Mouse (Mus musculus): ENCODE results near the gene Chsy1. TPM values are rescaled to one million over a fixed set of nuclear protein-coding genes. Genes with fewer than 3 reads are reported as not detected.

Gene Chsy1
- polyA plus RNA-seq, 1 experiment from 2014 or later = 30.4 TPM

DNA sequence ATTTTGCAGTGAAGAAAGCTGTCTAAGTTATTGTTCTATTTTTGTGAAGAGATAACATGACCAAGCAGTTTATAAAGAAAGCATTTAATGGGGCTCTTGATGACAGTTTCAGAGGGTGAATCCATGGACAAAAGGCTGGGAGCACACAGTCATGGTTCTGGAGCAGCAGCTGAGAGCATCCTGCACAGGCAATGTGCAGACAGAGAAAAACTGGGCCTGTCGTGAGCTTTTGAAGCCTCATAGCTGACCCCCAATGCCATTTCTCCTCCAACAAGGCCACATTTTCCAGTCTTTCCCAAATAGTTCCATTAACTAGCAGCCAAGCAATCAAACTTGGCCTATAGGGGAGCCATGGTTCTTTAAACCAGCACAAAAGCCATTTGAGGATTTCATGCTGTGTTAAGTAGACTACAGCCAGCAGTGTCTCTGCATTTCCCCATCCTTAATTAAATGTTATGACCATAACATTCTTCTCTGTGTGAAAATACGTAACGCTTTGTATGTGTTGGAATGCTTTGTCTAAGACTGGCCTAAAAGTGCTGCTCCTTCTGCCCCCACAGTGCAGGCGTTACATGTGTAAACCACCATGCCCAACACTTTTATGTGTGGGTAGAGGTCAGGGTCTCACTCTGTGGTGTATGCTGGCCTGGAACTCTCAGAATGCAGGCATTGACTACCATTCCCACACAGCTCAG, 18.8 kb downstream of the Chsy1 start:
- Histone ChIP-seq H3K9ac (ENCODE audit: low read depth, low read length) (no peak overlapping the region), H3K36me3 (ENCODE audit: control insufficient read depth, insufficient read depth, low read length) (peaks cover 11% of the 10 kb centered on the region; the same call in 1 of the 2 replicates), H3K4me1 (replicated peaks; ENCODE audit: control insufficient read depth, insufficient read depth, low read length) (no peaks in the 10 kb centered on the region), H3K27ac (ENCODE audit: low read depth, low read length) (no peak overlapping the region), H3K27me3 (ENCODE audit: control insufficient read depth, insufficient read depth, low read length) (no peaks in the 10 kb centered on the region), H3K9me3 (ENCODE audit: control insufficient read depth, low read length) (no peaks in the 10 kb centered on the region), H3K4me3 (ENCODE audit: low read depth, low read length) (no peak overlapping the region), H3K4me2 (replicated peaks; ENCODE audit: low read depth, low read length) (no peak overlapping the region)
- ATAC-seq (ENCODE audit: low FRiP score) (peak; percentile 57), DNase-seq (ENCODE audit: low spot score) (peak; percentile 20)
- 54% methylated on average over 4 of the region's 4 CpGs for WGBS

DNA sequence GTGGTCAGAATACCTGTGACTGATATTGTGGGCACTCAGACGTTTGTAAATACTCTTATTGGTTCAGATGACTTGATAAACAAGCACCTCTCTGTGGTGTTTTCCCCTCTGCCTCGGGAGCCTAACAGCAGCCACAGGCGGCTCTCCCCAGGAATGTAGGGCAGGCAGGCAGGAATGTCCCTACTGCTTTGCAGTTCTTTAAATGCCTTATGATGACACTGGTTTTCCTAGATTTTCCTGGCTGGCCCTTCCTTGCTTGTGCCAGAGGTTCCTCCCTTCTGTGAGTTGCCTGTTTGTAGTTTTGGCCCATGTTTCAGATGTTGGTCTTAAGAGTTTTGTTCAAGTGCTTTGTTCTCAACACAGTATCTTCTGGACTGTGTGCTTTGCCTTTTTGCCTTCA, 19.5 kb downstream of the Chsy1 start:
- Histone ChIP-seq H3K4me3 (ENCODE audit: low read depth, low read length) (no peak overlapping the region), H3K9me3 (ENCODE audit: control insufficient read depth, low read length) (no peaks in the 10 kb centered on the region), H3K4me1 (replicated peaks; ENCODE audit: control insufficient read depth, insufficient read depth, low read length) (no peaks in the 10 kb centered on the region), H3K4me2 (replicated peaks; ENCODE audit: low read depth, low read length) (no peak overlapping the region), H3K9ac (ENCODE audit: low read depth, low read length) (no peak overlapping the region), H3K27me3 (ENCODE audit: control insufficient read depth, insufficient read depth, low read length) (no peaks in the 10 kb centered on the region), H3K27ac (ENCODE audit: low read depth, low read length) (no peak overlapping the region), H3K36me3 (ENCODE audit: control insufficient read depth, insufficient read depth, low read length) (peaks cover 11% of the 10 kb centered on the region; the same call in 1 of the 2 replicates)
- no peak for ATAC-seq (ENCODE audit: low FRiP score)
- no peak for DNase-seq (ENCODE audit: low spot score)
- WGBS = 58% methylated on average over 3 of the region's 3 CpGs

DNA sequence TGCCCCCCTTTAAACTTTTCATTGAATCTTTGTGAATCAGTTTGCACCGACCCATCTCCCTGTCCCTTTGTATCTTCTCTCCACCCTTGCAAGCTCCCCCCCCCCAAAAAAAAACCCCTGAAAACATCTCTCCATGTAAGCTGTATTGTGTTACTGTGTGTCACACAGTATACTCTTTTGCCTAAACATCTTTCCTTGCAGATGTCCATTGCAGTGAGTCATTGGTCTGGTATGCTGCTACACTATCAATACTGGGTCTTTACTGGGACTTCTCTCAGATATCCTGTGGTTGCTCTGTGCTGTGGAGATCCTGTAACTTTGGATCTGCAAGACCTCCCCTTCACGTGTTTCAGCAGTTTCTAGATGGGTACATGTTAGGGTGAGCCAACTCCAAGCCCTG, 21.0 kb downstream of the Chsy1 start:
- Histone ChIP-seq H3K9me3 (ENCODE audit: control insufficient read depth, low read length) (no peaks in the 10 kb centered on the region), H3K36me3 (ENCODE audit: control insufficient read depth, insufficient read depth, low read length) (peaks cover 11% of the 10 kb centered on the region; the same call in 1 of the 2 replicates), H3K4me3 (ENCODE audit: low read depth, low read length) (no peak overlapping the region), H3K4me2 (replicated peaks; ENCODE audit: low read depth, low read length) (no peak overlapping the region), H3K4me1 (replicated peaks; ENCODE audit: control insufficient read depth, insufficient read depth, low read length) (no peaks in the 10 kb centered on the region), H3K9ac (ENCODE audit: low read depth, low read length) (no peak overlapping the region), H3K27me3 (ENCODE audit: control insufficient read depth, insufficient read depth, low read length) (no peaks in the 10 kb centered on the region), H3K27ac (ENCODE audit: low read depth, low read length) (no peak overlapping the region)
- ATAC-seq (ENCODE audit: low FRiP score) (no peak), DNase-seq (ENCODE audit: low spot score) (no peak)
- 90% methylated on average over 2 of the region's 2 CpGs for WGBS

DNA sequence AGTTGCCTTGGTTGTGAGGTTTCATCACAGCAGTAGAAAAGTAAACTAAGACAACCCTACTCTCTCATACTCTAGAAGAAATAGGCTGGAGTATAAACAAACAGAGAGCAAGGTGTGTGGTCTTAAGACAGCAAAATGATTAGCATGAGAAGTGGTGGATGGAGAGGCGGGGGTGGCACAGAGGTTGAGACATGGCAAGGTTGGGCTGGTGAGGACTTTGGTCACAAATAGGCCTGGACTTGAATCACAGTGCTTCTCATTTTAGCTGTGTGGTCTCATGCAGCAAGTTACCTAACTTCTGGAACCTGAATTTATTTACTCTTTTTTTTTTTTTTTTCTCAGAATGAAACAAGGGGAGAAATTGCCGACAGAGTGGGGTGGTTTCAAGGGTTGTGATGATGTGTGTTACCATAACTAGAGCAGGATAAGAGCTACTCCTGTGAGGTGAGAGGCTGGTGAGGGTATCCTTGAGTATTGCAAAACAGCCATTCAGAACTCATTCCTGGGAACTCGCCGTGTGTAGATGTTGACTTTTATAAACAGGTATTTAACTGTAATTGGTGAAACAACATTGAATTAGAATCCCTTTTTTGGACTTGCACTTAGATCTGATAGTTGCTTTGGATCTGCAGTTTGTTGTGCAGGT, 22.6 kb downstream of the Chsy1 start:
- Histone ChIP-seq H3K27me3 (ENCODE audit: control insufficient read depth, insufficient read depth, low read length) (no peaks in the 10 kb centered on the region), H3K4me3 (ENCODE audit: low read depth, low read length) (no peak overlapping the region), H3K4me2 (replicated peaks; ENCODE audit: low read depth, low read length) (no peak overlapping the region), H3K4me1 (replicated peaks; ENCODE audit: control insufficient read depth, insufficient read depth, low read length) (no peaks in the 10 kb centered on the region), H3K9ac (ENCODE audit: low read depth, low read length) (no peak overlapping the region), H3K36me3 (ENCODE audit: control insufficient read depth, insufficient read depth, low read length) (peaks cover 5% of the 10 kb centered on the region; the same call in 1 of the 2 replicates), H3K27ac (ENCODE audit: low read depth, low read length) (no peak overlapping the region), H3K9me3 (ENCODE audit: control insufficient read depth, low read length) (no peaks in the 10 kb centered on the region)
- 96% methylated on average over 4 of the region's 4 CpGs for WGBS
- DNase-seq (ENCODE audit: low spot score) (no peak), ATAC-seq (ENCODE audit: low FRiP score) (no peak)

DNA sequence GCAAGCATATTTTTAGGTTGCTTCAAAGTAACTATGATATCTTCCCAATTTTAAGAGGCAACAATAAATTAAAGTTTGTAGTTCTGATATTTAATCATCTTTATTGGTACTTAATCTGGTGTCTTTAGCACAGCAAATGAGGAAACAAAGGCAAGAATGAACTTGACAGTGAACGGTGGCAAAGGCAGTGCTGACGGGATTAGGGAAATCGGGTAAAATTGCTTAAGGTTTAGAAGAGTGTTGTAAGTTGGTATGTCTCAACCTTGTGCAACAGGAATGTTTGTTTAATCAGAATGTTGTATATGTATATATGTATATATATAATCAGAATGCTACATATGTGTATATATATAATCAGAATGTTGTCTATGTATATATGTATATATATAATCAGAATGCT, 24.8 kb downstream of the Chsy1 start:
- no peaks in the 10 kb centered on the region for H3K27me3 ChIP-seq (ENCODE audit: control insufficient read depth, insufficient read depth, low read length)
- H3K4me2 ChIP-seq (replicated peaks; ENCODE audit: low read depth, low read length) = no peak overlapping the region
- H3K36me3 ChIP-seq (ENCODE audit: control insufficient read depth, insufficient read depth, low read length) = peaks cover 5% of the 10 kb centered on the region; the same call in 1 of the 2 replicates
- DNase-seq (ENCODE audit: low spot score) (no peak), ATAC-seq (ENCODE audit: low FRiP score) (no peak)
- no peak overlapping the region for H3K9ac ChIP-seq (ENCODE audit: low read depth, low read length)
- no peak overlapping the region for H3K27ac ChIP-seq (ENCODE audit: low read depth, low read length)
- H3K4me3 ChIP-seq (ENCODE audit: low read depth, low read length) = no peak overlapping the region
- 96% methylated on average over 3 of the region's 3 CpGs for WGBS
- H3K9me3 ChIP-seq (ENCODE audit: control insufficient read depth, low read length) = no peaks in the 10 kb centered on the region
- H3K4me1 ChIP-seq (replicated peaks; ENCODE audit: control insufficient read depth, insufficient read depth, low read length) = no peaks in the 10 kb centered on the region

DNA sequence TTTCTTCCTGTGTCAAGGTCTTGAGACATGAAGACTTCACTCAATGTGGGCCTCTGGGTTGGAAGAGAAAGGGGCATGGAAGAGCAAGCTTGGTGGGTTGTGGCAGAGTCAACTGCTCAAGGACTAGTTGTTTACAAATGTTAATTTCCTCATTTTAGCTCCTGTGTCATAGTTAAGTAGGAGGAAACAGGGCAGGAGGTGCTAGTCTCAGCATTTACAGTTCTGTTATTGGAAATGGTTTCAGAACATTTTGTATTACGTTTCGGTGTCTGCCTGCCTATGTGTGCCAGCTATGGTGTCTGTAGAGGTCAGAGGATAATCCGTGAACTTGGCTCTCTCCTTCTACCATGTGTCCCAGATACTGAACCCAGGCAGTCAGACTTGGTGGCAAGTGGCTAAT, 26.3 kb downstream of the Chsy1 start:
- Histone ChIP-seq H3K27ac (ENCODE audit: low read depth, low read length) (no peak overlapping the region), H3K36me3 (ENCODE audit: control insufficient read depth, insufficient read depth, low read length) (peaks cover 3% of the 10 kb centered on the region; the same call in 1 of the 2 replicates), H3K4me1 (replicated peaks; ENCODE audit: control insufficient read depth, insufficient read depth, low read length) (no peaks in the 10 kb centered on the region), H3K27me3 (ENCODE audit: control insufficient read depth, insufficient read depth, low read length) (no peaks in the 10 kb centered on the region), H3K9ac (ENCODE audit: low read depth, low read length) (no peak overlapping the region), H3K4me2 (replicated peaks; ENCODE audit: low read depth, low read length) (no peak overlapping the region), H3K9me3 (ENCODE audit: control insufficient read depth, low read length) (no peaks in the 10 kb centered on the region), H3K4me3 (ENCODE audit: low read depth, low read length) (no peak overlapping the region)
- 89% methylated on average over 3 of the region's 3 CpGs for WGBS
- no peak for DNase-seq (ENCODE audit: low spot score)
- no peak for ATAC-seq (ENCODE audit: low FRiP score)

DNA sequence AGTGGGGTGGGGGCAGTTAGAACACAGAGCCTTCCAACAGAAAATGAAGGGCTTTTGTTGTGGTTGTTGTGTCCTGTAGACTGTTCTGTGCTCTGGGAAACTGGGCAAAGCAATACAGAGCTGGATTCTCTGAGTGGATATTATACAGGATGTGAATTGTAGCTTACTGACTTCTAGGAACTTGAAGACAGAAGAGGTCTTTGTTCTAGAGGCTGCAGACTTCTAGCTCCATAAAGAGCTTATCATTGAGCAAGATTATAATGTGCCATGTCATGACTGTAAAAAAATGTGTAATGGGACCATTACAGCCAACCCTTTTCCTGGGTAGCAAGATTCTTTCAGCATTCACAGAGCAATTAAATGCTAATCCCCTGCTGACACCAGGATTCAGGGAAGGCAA, 26.9 kb downstream of the Chsy1 start:
- Histone ChIP-seq H3K27ac (ENCODE audit: low read depth, low read length) (no peak overlapping the region), H3K4me3 (ENCODE audit: low read depth, low read length) (no peak overlapping the region), H3K9me3 (ENCODE audit: control insufficient read depth, low read length) (no peaks in the 10 kb centered on the region), H3K36me3 (ENCODE audit: control insufficient read depth, insufficient read depth, low read length) (peaks cover 3% of the 10 kb centered on the region; the same call in 1 of the 2 replicates), H3K4me1 (replicated peaks; ENCODE audit: control insufficient read depth, insufficient read depth, low read length) (no peaks in the 10 kb centered on the region), H3K4me2 (replicated peaks; ENCODE audit: low read depth, low read length) (no peak overlapping the region), H3K9ac (ENCODE audit: low read depth, low read length) (no peak overlapping the region), H3K27me3 (ENCODE audit: control insufficient read depth, insufficient read depth, low read length) (no peaks in the 10 kb centered on the region)
- DNase-seq (ENCODE audit: low spot score) (no peak), ATAC-seq (ENCODE audit: low FRiP score) (no peak)

DNA sequence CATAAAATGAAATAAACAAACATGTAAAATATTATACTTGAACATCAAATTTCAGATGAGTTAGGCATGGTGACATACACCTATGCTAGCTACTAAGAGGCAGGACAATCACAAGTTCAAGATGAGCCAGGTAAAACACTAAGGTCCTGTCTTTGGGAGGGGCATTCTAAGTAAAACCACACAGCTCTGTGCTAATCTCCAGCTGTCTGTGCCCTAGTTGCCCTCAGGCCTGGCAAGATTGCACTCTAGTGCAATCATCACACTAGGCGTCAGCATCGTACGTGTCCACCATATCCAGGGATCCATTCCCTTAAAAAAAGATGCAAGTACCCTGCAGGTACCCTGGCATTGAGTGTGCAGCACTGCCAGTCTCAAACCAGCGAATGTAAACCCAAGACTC, 28.0 kb downstream of the Chsy1 start:
- ATAC-seq (ENCODE audit: low FRiP score) = no peak
- H3K9me3 ChIP-seq (ENCODE audit: control insufficient read depth, low read length) = no peaks in the 10 kb centered on the region
- no peaks in the 10 kb centered on the region for H3K27me3 ChIP-seq (ENCODE audit: control insufficient read depth, insufficient read depth, low read length)
- no peaks in the 10 kb centered on the region for H3K36me3 ChIP-seq (ENCODE audit: control insufficient read depth, insufficient read depth, low read length)
- no peak overlapping the region for H3K4me3 ChIP-seq (ENCODE audit: low read depth, low read length)
- no peak for DNase-seq (ENCODE audit: low spot score)
- H3K4me2 ChIP-seq (replicated peaks; ENCODE audit: low read depth, low read length) = no peak overlapping the region
- no peaks in the 10 kb centered on the region for H3K4me1 ChIP-seq (replicated peaks; ENCODE audit: control insufficient read depth, insufficient read depth, low read length)
- no peak overlapping the region for H3K9ac ChIP-seq (ENCODE audit: low read depth, low read length)
- no peak overlapping the region for H3K27ac ChIP-seq (ENCODE audit: low read depth, low read length)
- WGBS = 98% methylated on average over 4 of the region's 4 CpGs

DNA sequence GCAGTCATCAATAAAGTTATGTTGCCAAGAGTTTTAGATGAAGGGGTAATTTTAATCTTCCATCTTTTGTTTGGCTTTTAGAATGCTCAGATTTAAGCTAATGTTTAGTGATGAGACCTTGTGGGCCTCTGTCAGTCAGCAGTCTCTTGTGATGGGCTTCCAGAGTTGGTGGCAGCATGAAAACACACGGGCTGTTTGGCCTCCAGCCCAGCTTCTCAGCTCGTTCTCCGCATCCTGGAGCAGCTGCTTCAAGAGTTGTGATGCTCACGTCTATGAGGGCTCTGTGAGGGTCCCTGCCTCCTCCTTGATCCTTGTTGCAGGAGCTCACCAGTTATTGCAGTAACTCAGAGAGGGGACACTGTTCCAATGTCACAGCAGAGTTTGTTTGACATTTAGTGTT, 29.0 kb downstream of the Chsy1 start:
- H3K27ac ChIP-seq (ENCODE audit: low read depth, low read length) = no peak overlapping the region
- H3K4me1 ChIP-seq (replicated peaks; ENCODE audit: control insufficient read depth, insufficient read depth, low read length) = no peaks in the 10 kb centered on the region
- DNase-seq (ENCODE audit: low spot score) (no peak), ATAC-seq (ENCODE audit: low FRiP score) (no peak)
- 75% methylated on average over 4 of the region's 4 CpGs for WGBS
- no peaks in the 10 kb centered on the region for H3K9me3 ChIP-seq (ENCODE audit: control insufficient read depth, low read length)
- H3K27me3 ChIP-seq (ENCODE audit: control insufficient read depth, insufficient read depth, low read length) = no peaks in the 10 kb centered on the region
- no peak overlapping the region for H3K9ac ChIP-seq (ENCODE audit: low read depth, low read length)
- H3K4me2 ChIP-seq (replicated peaks; ENCODE audit: low read depth, low read length) = no peak overlapping the region
- H3K36me3 ChIP-seq (ENCODE audit: control insufficient read depth, insufficient read depth, low read length) = no peaks in the 10 kb centered on the region
- no peak overlapping the region for H3K4me3 ChIP-seq (ENCODE audit: low read depth, low read length)

Measured in hindbrain, embryonic 11.5 days (tissue).